Mouse (Mus musculus): ENCODE data around the gene Mid1. TPM values are rescaled to one million over a fixed set of nuclear protein-coding genes. Genes with fewer than 3 reads are reported as not detected.
"Not testable (repeated sequence)": the region's sequence is repeated elsewhere in the genome, so short reads cannot be mapped to it uniquely, and the experiment has no call there.

The Mid1 gene
- polyA plus RNA-seq, 1 experiment from 2014 or later: 12.0 TPM

DNA sequence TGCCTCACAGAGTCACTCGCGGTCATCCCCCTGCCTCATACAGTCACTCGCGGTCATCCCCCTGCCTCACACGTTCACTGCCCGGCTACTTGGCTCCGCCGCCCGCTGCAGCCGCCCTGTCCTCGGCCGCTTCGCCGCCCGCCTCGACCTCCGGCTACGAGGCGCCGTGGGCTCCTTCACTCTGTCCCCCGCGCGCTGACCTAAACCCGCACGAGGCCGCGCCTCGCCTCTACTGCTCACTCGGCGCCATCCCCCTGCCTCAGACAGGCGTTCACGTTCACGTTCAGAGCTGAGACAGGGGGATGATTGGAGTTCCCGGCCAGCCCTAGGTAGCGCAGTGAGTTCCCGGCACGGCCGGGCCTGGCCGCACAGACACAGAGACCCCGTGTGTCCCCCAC is 312.5 kb downstream of the Mid1 start:
- not testable (repeated sequence) for H3K27ac ChIP-seq; H3K4me1 ChIP-seq; DNase-seq (ENCODE audit: low spot score); H3K36me3 ChIP-seq; H3K27me3 ChIP-seq (ENCODE audit: insufficient read depth, poor library complexity, severe bottlenecking)
- Histone ChIP-seq H3K4me3 (peak overlapping the region; percentile 49), H3K9me3 (peaks cover 12% of the 10 kb centered on the region)
- 37% methylated on average over 31 of the region's 40 CpGs for WGBS

DNA sequence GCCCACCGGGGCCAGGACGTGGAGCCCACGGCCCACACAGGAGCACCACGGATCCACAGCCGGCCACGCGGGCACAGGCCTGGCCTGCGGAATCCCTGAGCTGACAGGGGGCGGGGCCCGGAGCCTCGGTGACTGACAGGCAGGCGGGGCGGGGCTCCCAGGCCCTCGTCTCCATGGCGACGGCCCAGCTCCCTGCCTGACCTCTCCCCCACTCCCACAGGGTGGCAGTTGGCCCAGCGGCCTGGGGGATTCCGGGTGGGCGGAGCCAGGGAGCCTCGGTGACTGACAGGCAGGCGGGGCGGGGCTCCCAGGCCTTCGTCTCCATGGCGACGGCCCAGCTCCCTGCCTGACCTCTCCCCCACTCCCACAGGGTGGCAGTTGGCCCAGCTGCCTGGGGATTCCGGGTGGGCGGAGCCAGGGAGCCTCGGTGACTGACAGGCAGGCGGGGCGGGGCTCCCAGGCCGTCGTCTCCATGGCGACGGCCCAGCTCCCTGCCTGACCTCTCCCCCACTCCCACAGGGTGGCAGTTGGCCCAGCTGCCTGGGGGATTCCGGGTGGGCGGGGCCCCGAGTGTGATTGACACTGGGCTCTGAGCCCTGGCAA is 313.0 kb downstream of the Mid1 start:
- not testable (repeated sequence) for H3K4me1 ChIP-seq; H3K27me3 ChIP-seq (ENCODE audit: insufficient read depth, poor library complexity, severe bottlenecking); H3K27ac ChIP-seq; H3K36me3 ChIP-seq
- Histone ChIP-seq H3K4me3 (peak overlapping the region; percentile 49), H3K9me3 (peaks cover 12% of the 10 kb centered on the region)
- 16% methylated on average over 8 of the region's 37 CpGs for WGBS
- peak; percentile 77 for DNase-seq (ENCODE audit: low spot score)

- H3K27ac ChIP-seq; DNase-seq (ENCODE audit: low spot score); H3K4me3 ChIP-seq; H3K27me3 ChIP-seq (ENCODE audit: insufficient read depth, poor library complexity, severe bottlenecking); H3K4me1 ChIP-seq; H3K36me3 ChIP-seq: not testable (repeated sequence)
- H3K9me3 ChIP-seq: peaks cover 12% of the 10 kb centered on the region
- 9% methylated on average over 2 of the region's 4 CpGs for WGBS
Measured at GRCm38 (mm10) chrX:169998559-169999219, 313.7 kb downstream of the Mid1 start.

- H3K27me3 ChIP-seq (ENCODE audit: insufficient read depth, poor library complexity, severe bottlenecking); H3K4me1 ChIP-seq; H3K36me3 ChIP-seq; H3K4me3 ChIP-seq; H3K27ac ChIP-seq: not testable (repeated sequence)
- WGBS: 42% methylated on average over 6 of the region's 11 CpGs
- H3K9me3 ChIP-seq: peaks cover 16% of the 10 kb centered on the region
- peak; percentile 76 for DNase-seq (ENCODE audit: low spot score)
Measured at GRCm38 (mm10) chrX:169999226-169999883, 314.4 kb downstream of the Mid1 start.

GRCm38 (mm10) chrX:169999912-170000641 is 315.1 kb downstream of the Mid1 start:
- DNase-seq (ENCODE audit: low spot score); H3K27ac ChIP-seq; H3K4me3 ChIP-seq; H3K36me3 ChIP-seq; H3K27me3 ChIP-seq (ENCODE audit: insufficient read depth, poor library complexity, severe bottlenecking); H3K4me1 ChIP-seq: not testable (repeated sequence)
- WGBS: 0% methylated on average over 1 of the region's 3 CpGs
- peaks cover 17% of the 10 kb centered on the region for H3K9me3 ChIP-seq

DNA sequence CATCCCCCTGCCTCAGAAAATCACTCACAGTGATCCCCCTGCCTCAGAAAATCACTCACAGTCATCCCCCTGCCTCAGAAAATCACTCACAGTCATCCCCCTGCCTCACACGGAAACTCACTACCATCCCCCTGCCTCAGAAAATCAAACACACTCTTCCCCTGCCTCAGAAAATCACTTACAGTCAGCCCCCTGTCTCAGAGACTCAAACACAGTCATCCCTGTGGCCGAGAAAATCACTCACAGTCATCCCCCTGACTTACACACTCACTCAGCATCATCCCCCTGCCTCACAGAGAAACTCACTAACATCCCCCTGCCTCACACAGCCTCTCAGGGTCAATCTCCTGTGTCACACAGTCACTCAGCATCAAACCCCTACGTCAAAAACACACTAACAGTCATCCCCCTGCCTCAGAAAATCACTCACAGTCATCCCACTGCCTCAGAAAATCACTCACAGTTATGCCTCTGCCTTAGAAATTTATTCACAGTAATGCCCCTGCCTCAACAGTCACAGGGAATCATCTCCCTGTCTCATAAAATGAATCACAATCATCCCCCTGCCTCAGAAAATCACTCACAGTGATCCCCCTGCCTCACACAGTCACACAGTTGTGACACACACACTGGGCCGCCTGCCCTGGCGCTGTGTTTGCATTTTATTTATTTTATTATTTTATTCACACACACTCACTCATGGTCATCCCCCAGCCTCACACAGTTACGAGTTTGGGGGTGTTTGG is 315.8 kb downstream of the Mid1 start:
- H3K27me3 ChIP-seq (ENCODE audit: insufficient read depth, poor library complexity, severe bottlenecking); H3K27ac ChIP-seq; H3K36me3 ChIP-seq; H3K4me1 ChIP-seq; H3K4me3 ChIP-seq: not testable (repeated sequence)
- peak; percentile 74 for DNase-seq (ENCODE audit: low spot score)
- 36% methylated on average over 6 of the region's 6 CpGs for WGBS
- H3K9me3 ChIP-seq: peaks cover 22% of the 10 kb centered on the region

- not testable (repeated sequence) for H3K4me1 ChIP-seq; H3K27me3 ChIP-seq (ENCODE audit: insufficient read depth, poor library complexity, severe bottlenecking); H3K36me3 ChIP-seq; DNase-seq (ENCODE audit: low spot score); H3K4me3 ChIP-seq; H3K27ac ChIP-seq
- WGBS: 55% methylated on average over 4 of the region's 12 CpGs
- peaks cover 23% of the 10 kb centered on the region for H3K9me3 ChIP-seq
Measured at GRCm38 (mm10) chrX:170001388-170001695, 316.3 kb downstream of the Mid1 start.

- not testable (repeated sequence) for H3K4me3 ChIP-seq; H3K36me3 ChIP-seq; H3K27ac ChIP-seq; H3K27me3 ChIP-seq (ENCODE audit: insufficient read depth, poor library complexity, severe bottlenecking); DNase-seq (ENCODE audit: low spot score); H3K4me1 ChIP-seq
- WGBS: 41% methylated on average over 18 of the region's 18 CpGs
- peaks cover 31% of the 10 kb centered on the region for H3K9me3 ChIP-seq
Measured at GRCm38 (mm10) chrX:170002510-170003197, 317.7 kb downstream of the Mid1 start.

DNA sequence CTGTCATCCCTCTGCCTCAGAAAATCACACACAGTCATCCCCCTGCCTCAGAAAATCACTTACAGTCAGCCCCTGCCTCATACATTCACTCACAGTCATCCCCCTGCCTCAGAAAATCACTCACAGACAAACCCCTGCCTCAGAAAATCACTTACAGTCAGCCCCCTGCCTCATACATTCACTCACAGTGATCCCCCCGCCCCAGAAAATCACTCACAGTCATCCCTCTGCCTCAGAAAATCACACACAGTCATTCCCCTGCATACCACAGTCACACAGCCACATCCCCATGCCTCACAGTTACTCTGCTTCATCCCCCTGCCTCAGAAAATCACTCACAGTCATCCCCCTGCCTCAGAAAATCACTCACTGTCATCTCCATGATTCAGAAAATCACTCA is 318.5 kb downstream of the Mid1 start:
- H3K4me1 ChIP-seq; DNase-seq (ENCODE audit: low spot score); H3K27ac ChIP-seq; H3K36me3 ChIP-seq; H3K4me3 ChIP-seq; H3K27me3 ChIP-seq (ENCODE audit: insufficient read depth, poor library complexity, severe bottlenecking): not testable (repeated sequence)
- peaks cover 40% of the 10 kb centered on the region for H3K9me3 ChIP-seq
- WGBS: 34% methylated on average over 1 of the region's 1 CpGs

DNA sequence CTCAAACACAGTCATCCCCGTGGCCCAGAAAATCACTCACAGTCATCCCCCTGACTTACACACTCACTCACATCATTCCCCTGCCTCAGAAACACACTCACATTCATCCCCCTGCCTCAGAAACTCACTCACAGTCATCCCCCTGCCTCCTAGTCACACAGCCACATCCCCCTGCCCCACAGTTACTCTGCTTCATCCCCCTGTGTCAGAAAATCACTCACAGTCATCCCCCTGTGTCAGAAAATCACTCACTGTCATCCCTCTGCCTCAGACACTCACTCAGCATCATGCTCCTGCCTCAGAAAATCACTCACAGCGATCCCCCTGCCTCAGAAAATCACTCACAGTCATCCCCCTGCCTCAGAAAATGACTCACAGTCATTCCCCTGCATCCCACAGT is 319.2 kb downstream of the Mid1 start:
- peaks cover 43% of the 10 kb centered on the region for H3K9me3 ChIP-seq
- H3K36me3 ChIP-seq; H3K27ac ChIP-seq; H3K27me3 ChIP-seq (ENCODE audit: insufficient read depth, poor library complexity, severe bottlenecking); H3K4me3 ChIP-seq; H3K4me1 ChIP-seq: not testable (repeated sequence)
- 50% methylated on average over 2 of the region's 2 CpGs for WGBS
- DNase-seq (ENCODE audit: low spot score): peak; percentile 90

- WGBS: 40% methylated on average over 5 of the region's 5 CpGs
Measured at GRCm38 (mm10) chrX:170004793-170005192, 319.8 kb downstream of the Mid1 start.

DNA sequence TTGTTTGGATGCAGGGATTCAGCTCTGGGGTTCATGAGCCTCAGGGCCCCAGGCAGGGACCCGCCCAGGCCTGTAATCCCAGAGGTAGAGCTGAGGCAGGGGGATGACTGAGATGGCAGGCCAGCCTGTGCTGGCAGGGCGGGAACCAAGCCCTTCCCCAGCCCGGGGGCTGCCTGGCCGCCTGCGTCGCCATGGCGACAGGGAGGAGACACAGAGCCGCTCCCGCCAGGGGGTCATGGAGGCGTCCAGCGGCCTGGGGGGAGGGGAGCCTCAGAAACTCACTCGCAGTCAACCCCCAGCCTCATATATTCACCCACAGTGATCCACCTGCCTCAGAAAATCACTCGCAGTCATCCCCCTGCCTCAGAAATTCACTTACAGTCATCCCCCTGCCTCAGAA is 320.2 kb downstream of the Mid1 start:
- not testable (repeated sequence) for H3K4me3 ChIP-seq; H3K27ac ChIP-seq; H3K36me3 ChIP-seq; H3K27me3 ChIP-seq (ENCODE audit: insufficient read depth, poor library complexity, severe bottlenecking); H3K4me1 ChIP-seq
- peak; percentile 68 for DNase-seq (ENCODE audit: low spot score)
- WGBS: 26% methylated on average over 13 of the region's 13 CpGs
- peaks cover 51% of the 10 kb centered on the region for H3K9me3 ChIP-seq

More at GRCm38 (mm10) chrX:170004793-170005192, 319.8 kb downstream of the Mid1 start:
- not testable (repeated sequence) for H3K27ac ChIP-seq; H3K4me3 ChIP-seq; H3K27me3 ChIP-seq (ENCODE audit: insufficient read depth, poor library complexity, severe bottlenecking); H3K36me3 ChIP-seq; DNase-seq (ENCODE audit: low spot score); H3K4me1 ChIP-seq
- H3K9me3 ChIP-seq: peaks cover 48% of the 10 kb centered on the region

All from heart, embryonic 10.5 days (tissue).